Mouse (Mus musculus): Measurements from ENCODE around the gene Ttll8.

Ttll8 gene

DNA sequence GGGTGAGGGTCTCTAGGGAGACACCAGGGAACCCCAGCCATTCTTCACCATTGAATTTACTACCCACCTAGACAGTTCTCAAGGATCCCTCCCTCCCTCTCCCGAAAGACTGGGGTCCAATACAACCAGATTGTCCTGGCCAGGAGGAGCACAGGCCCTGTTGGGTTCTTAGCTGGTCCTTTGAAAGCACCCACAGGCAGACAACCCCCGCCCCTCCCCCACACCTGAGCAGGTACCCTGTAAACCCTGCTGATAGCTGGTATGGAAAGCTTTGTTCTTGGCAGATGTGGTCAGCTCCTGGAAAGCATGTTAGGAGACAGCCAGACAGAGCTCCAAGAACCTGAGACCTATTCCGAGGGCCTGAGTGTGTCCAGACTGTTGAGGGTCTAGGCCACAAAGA, 93.4 kb downstream of the Ttll8 start:
- DNase-seq (ENCODE audit: low spot score), result no peak

DNA sequence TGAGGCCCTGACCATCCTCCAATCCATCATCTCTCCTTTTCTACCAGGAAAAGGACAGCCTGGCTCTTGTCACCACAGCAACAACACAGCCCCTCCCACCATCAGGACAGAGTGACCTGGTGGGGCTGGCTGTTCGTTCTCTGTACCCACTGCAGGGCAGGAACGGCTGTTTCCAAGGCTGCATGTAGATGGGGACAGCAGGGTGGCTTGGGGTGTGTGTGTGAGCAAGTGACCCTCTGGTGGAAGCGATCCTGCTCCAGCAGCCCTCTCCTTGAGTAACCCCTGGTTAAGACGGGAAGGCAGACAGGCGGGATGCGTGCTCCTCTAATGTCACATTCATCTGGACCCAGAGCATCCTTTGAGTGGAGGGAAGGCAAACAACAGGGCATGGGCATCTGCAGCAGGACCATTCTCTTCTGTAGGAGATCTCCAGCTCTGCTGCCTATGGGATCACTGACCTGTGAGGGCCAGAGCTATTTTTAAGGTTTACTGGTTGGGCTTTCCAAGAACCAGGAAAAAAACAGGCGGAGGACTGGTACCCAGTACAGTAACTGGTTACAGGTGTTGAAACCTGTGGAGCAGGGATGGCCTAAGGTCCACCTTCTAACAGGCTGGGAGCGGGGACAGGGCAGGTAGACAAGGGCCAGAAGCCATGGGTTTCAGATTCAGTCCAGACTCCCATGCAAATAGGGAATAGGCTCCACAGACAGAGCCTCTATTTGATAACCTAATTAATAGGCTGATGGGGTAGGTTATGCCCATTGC, 94.8 kb downstream of the Ttll8 start:
- no peak for DNase-seq (ENCODE audit: low spot score)

DNA sequence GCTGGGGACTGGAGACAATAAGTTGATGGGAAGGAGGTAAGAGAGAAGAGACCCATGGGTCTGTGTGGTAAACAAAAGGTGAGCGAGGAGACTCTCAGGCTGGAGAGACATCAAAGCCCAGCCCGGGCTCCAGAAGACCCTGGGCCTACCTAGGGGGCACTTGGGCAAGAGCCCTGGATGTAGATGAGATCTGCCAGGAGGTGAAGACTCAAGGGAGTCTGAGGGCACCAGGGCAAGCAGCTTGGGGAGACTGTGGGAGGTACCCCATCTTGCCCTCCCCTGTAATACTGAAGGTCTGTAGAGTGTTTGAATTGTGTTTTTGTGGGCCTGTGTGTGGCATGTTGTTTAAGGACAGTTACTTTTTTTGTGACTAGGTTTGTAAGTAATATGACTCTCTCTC, 95.5 kb downstream of the Ttll8 start:
- DNase-seq (ENCODE audit: low spot score), result no peak

DNA sequence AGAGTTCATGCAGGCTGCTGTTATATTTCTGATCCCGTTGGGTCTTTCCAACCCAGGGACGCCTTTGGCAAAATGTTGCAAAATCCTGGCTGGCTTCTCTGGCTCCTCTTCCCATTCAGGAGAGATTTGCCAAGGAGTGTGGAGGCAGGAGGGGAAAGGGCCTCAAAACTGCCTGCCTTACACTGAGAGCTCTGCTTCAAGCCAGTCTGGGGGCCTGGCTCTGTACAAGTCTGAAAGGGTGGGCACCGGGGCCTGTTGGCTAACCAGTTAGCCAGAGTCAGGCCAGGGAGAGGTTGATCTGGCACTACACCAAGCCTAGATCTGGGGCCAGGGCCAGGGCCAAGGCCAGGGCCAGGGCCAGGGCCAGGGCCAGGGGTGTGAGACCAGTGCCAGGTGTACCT, 96.1 kb downstream of the Ttll8 start:
- DNase-seq (ENCODE audit: low spot score), result no peak

DNA sequence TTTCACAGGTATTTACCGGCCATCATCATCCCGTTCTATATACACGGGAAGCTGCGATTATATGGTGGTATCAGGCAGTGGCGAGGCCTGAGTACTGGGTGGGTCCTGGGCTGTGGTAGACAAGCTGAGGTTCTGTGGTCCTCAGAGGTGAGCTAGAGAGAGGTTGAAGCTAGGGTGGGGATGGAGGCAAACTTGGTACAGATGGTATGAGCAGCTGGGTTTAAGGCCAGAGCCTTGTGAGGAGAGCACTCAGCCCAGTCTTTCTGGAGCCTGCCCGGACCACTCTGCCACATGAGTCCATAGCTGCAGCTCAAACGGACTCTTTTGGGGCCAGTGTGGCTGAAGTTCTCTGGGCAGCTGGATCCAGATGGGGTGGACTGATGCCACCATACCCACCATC, 96.9 kb downstream of the Ttll8 start:
- no peak for DNase-seq (ENCODE audit: low spot score)

DNA sequence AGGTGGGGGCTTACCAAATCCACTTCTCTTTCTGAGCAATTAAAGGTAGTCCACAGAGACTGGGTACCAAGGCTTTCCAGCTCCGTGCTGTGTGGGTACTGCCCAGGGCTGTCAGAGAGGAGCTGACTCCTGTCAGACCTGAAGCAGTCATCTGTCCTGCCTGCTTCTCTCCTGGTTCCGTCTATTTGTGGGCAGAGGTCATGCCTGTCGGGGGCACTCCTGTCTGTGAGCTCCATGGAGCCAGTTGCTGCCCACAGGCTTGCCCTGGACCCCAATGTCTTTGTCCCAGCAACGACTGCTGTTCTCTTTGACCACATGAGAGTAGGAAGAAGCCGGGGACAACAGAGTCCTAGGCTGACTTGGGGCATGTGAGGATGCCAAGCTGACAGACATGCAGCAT, 97.6 kb downstream of the Ttll8 start:
- no peak for DNase-seq (ENCODE audit: low spot score)

DNA sequence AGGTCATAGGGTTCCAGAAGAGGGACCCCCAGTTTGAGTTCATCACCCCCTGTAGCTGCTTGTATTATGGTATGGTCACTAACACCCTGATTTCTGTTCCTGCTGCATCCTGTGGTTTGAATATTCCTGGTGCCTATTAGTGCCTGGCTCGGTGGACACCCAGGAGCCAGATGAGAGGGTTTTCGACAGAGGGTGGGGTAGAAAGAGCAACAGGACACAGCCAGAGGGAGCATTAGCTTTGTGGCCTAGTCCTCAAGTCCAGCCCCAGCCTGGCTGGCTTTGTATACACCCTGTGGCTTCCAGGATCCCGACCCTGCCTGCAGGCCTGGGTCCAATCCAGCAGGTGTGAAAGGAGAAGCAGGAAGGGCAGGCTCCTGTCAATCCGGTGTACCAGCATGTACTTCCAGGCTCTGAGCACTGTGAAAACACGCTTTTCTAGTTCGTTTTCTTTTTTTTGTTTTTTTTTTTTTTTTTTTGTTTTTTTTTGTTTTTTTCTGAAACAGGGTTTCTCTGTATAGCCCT, 98.3 kb downstream of the Ttll8 start:
- no peak for DNase-seq (ENCODE audit: low spot score)

DNA sequence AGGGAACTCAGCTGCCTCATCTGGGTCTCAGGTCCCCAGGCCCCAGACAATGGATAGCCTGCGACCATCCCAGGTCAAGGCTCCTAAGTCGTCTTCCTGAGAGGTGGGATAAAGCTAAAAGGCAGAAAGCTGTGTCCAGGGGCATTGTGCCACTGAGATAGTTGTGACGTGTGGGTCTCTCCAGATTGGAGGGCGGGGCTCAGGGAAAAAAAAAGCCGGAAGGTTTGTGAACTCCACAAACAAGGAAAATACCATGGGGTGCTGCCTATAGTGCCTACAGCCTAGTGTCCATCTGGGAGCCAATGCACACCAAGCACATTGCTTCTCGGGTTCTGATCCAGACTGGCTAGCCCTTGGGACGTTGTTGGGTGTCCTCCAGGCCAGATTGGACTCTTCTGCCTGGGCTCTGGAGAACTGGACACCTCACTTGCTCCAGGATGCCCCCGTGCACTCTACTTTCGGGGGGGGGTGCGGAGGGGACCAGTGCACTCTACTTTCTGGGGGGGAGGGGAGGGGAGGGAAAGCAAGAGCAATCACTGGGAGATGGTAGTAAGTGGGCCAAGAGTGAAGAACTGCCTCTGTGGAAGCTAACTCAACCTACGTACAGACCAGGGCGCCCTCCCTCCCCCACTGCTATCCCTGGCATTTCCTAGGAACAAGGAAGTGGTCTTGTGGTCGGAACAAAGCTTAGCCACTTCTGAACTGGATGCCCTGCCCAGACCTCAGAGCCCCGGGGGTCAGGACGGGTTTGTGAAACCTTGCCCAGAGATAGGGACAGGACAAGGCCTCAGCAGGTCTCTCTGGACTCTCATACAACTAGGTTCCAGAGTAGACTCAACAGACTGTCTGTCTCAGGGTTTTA, 99.0 kb downstream of the Ttll8 start:
- DNase-seq (ENCODE audit: low spot score), result no peak

DNA sequence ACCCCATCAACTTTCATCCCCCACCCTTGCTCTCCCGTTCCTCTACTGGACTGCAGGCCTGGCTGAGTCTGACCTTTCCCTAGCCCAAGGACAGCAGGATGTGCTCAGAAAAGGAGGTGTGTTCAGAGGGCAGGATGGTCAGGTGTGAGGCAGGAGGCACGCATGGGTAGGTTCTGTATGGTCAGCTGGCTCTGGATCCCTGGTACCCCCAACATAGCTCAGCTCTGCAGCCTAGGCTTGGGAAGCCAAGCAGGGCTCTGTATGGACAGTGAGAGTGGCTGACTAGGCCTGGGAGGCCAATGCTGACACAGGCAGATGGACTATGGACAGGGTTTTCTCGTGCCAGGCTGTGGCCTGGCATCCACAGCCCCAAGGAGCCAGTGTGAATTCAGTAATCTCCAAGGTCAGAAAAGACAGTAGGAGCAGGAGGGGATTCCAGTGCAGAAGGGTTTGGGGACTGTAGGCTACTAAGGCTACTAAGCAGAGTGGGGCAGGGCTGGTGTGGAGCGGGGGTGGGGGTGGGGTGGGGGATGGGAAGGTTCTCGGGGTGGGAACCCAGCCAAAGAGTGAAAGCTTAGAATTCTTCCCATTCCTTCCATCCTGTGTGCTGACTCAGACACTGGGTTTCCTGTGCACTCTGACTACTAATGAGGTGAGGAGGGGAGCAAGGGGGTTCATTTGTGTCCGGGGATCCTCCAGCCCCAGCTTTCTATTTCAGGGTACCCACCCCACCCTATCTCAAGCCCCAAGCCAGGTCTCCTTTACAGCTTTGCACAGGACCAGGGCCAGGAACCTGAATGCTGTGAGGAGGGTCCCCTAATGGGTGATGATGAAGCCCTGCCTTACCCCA, 99.9 kb downstream of the Ttll8 start:
- DNase-seq (ENCODE audit: low spot score), result no peak

DNA sequence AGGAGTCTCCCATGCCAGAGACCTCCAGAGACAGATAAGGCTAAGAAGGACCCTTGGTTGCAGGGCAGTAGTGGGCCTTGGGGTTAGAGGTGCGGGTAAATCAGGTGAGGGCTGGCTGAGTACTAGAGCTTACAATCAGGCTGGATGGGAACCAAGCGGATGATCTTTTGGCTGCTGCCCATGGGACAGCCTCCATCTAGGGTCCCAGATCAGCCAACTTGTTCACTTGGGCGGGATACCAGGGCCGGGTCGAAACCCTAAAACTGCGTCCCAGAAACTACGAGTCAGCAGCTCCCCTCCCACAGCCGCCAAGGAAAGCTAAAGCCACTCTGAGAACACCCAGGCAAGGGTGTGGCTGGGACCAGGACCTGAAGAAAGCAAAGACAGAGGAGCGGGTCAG, 101.1 kb downstream of the Ttll8 start:
- no peak for DNase-seq (ENCODE audit: low spot score)

DNA sequence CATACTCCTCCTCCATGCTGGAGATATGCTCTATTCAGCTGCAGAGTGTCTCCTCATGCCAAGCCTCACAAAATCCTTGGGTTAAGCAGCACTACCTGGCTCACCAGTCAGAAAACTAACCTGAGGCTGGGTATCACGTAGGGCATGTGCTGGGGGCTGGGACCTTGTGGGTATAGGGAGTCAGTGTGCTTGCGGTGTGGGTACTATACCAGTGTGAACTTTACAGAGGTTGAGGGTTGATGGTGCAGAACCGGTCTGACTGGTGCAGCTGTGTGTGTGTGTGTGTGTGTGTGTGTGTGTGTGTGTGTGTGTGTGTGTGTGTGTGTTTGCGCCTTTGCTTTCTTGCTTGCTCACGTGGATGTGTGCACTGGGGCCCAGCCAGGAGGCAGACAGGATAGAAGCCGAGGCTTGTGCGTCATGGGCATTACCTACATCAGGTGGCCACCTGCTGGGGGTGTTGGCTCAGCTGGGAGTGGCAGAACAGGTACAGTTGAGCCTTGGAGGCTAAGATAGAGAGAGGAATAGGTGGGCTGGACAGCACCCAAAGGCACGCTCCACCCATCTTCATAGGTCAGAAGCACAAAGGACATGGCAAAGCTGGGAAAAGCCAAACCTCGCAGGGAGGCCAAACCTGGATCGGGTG, 102.6 kb downstream of the Ttll8 start:
- DNase-seq (ENCODE audit: low spot score), result no peak

DNA sequence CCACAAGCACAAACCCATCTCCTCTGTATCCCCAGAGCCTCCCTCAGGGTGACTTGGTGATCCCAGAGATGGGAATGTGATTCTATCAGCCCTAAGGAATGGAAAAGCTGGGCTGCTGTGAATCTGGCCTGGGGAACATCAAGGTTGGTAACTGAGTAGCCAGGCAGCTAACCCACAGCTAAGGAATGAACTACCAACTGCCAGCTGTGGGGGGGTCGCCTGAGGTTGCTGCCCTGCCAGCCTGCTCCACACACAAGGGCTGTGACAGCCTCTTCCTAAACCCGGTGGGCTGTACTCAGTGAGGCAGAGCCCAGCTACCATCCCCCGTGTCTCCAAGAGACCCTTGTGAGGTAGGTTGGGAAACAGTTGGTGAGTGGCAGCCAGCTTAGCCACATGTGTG, 103.1 kb downstream of the Ttll8 start:
- DNase-seq (ENCODE audit: low spot score), result no peak

DNA sequence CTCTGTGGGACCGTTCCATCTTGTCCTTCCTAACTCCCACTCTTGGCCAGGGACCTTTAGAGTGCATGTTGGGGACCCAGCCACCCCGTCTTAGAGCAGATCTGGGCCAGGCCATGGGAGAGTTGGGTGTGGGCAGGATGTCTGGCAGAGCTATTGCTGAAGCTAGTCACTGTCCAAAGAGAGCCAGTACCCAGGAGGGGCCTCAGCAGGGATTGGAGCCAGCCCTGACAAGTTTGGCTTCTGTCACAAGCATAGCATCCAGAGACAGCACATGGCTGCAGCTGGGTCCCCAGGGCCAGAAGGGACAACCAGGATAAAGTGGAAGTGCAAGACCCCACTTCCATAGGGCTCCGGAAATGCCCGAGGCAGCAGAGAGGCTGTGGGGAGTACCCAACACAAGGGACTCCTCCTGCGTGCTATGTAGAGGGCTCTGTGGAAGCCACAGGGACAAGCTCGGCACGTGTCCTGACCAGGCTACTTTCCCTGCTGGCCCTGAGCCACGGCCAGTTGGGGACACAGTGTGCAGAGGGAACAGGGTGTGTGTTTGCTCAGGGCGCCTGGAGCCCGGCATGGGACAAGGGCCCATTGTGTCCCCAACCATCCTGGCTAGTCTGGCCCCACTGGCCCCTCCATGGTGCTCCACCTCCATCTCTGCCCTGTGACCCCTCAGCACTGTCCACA, 103.9 kb downstream of the Ttll8 start:
- DNase-seq (ENCODE audit: low spot score), result no peak

DNA sequence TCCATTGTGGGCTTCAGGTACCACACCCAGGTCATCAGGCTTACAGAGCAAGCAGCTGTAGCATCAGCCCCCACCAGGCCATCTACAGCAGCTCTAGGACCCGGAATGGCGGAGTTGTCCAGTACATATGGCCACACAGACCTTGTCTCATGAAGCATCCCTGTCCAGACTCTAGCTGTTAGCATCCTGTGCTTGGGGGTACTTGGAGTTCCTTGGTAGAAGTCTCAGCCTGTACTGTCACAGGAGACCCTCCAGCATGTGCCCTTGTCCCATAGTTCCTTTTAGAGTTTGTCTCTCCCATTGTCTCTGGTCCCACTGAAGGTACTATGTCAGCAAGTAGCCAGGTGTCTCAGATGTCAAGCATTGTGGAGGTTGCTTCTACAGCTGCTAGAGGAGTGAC, 104.6 kb downstream of the Ttll8 start:
- DNase-seq (ENCODE audit: low spot score), result no peak

DNA sequence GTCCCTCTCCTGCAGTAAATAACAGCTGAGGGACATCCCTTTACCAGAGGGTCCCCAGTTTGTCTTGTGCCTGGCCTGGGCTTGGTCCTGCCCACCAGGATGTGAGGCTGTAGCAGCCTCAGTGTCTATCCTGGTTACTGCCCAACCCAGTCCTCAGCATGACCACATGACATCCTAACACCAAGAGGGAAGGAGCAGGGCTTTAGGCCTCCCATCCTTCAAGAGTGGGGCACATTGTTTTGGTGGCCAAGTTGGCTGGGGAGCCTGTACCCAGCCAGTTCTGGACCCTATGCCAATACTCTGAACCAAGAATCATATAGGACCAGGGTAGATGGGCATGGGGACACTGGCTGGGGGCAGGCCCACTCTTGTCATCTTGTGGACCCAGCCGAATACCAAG, 105.6 kb downstream of the Ttll8 start:
- no peak for DNase-seq (ENCODE audit: low spot score)

DNA sequence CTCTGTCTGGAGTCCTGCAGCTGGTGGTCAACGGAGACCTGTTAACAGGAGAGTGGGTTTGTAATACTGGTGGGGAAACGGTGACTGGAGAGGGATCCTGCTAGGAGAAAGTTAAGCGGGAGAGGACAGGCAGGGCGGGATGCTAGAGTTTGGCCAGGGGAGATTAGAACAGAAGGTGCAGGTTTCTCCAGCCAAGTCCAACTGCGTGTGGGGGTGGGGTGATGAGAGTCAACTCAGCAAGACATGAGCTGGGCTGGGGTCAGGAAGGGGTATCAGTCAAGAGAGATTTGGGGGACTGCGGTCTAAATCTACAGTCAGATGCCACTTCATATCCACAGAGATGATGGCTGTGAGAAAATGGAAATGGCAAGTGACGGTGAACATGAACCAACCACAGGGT, 109.3 kb downstream of the Ttll8 start:
- DNase-seq (ENCODE audit: low spot score), result no peak

DNA sequence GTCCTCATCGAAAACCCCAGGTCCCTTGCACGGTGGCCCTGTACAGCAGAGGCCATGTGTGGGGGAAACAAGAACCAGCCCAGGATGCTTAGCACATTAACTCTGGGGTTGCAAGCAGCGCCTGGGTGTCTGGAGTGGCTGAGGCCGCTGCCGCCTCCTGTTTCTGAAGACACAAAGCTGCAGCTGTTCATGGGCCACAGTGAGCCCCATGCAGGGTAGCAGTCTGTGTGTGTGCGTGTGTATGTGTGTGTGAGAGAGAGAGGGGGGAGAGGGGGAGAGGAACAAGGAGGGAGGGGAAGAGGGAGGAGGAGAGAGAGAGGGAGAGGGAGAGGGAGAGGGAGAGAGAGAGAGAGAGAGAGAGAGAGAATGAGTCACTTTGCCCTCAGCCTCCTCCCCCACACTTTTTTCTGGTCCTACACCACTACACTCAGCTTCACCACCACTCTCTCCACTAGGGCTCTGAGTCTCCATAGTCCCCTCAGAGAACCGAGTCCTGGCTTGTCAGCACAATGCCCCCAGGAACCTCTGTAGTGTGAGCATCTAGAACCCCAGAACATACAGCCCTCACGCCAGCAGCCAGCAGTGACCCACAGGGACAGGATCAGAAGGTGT, 110.6 kb downstream of the Ttll8 start:
- DNase-seq (ENCODE audit: low spot score), result no peak

DNA sequence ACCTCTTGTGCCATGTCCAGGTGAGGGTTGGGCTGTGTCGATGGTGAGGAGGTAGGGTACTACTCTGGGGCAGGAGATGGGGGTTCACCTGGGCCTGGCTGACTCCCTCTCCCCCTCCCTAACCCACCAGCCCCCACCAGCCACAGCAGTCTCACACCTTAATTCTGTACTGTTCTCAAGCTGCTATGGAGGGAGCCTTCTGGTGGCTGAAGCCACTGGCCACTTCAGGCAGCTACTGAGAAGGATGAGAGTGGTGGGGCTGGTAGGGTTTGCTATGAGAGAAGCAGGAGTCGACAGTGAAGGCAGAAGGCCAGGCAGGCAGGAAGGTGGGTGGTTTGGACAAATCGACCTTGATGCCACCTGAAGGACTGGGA, 111.9 kb downstream of the Ttll8 start:
- no peak for DNase-seq (ENCODE audit: low spot score)

DNA sequence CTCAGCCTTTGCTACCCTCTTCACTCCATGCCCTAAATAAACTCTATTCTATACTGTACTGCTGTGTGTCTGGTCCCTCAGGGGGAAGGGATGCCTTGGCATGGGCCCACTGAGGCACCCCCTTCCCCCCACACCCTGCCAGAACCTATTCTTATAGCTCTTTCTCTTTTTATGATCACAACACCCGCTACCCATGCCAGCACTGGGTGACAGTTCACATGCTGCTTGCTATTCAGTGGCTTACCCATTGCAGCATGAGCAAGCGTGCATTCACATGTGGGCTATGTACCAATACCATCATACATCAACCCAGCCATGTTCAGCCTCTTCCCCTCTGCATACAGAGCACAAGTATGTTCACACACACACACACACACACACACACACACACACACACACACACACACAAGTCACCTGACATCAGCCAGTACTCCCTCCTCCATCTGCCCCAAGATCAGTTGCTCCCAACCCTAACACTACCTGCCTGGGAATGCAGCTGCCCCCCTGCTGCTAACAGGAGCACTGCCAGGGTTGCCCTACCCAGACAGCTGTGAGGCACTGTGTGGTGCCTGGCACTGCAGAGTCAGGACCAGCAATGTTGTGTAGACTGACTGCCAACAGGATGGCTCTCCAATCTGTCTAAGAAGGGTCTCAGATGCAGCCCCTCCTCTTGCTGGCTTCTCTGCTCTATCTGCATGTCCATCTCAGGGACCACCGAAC, 112.5 kb downstream of the Ttll8 start:
- DNase-seq (ENCODE audit: low spot score), result no peak

DNA sequence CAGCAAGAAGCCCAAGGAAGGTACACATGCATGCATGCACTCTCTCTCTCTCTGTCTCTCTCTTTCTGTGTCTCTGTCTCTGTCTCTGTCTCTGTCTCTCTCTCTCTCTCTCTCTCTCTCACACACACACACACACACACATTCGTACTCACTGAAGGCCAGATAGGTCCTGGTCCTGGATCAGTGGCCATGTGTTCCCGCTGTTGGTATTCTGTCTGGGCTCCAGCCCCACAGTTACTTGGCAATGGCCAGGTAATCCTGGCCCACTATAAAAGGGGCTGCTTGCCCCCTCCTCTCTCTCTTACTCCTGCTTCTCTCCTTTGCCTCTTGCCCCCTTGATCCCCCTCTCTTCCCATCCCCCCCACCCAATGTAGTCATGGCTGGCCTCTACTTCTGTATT, 113.1 kb downstream of the Ttll8 start:
- DNase-seq (ENCODE audit: low spot score), result no peak
